Mouse (Mus musculus): Measurements from ENCODE around the gene Lemd1.

Gene Lemd1

GRCm38 (mm10) chr1:132164780-132165518 lies 26.3 kb upstream of the Lemd1 start:
- no peak for DNase-seq (ENCODE audit: low spot score in 2 of 2)

- no peak for DNase-seq (ENCODE audit: low spot score in 2 of 2)
Measured at GRCm38 (mm10) chr1:132165859-132166258, 25.4 kb upstream of the Lemd1 start.

GRCm38 (mm10) chr1:132168115-132168767 lies 23.0 kb upstream of the Lemd1 start:
- DNase-seq (ENCODE audit: low spot score in 2 of 2) = no peak

GRCm38 (mm10) chr1:132170698-132171097 lies 20.5 kb upstream of the Lemd1 start:
- DNase-seq (ENCODE audit: low spot score in 2 of 2) = no peak

GRCm38 (mm10) chr1:132171619-132172018 lies 19.6 kb upstream of the Lemd1 start:
- no peak for DNase-seq (ENCODE audit: low spot score in 2 of 2)

GRCm38 (mm10) chr1:132186303-132186702 lies 4.9 kb upstream of the Lemd1 start:
- no peak for DNase-seq (ENCODE audit: low spot score in 2 of 2)

- no peak for DNase-seq (ENCODE audit: low spot score in 2 of 2)
Measured at GRCm38 (mm10) chr1:132188442-132189066, 2.7 kb upstream of the Lemd1 start.

- DNase-seq (ENCODE audit: low spot score in 2 of 2) = no peak
Measured at GRCm38 (mm10) chr1:132189231-132189630, 2.0 kb upstream of the Lemd1 start.

- DNase-seq (ENCODE audit: low spot score in 2 of 2) = peak; percentile 63 to 64
Measured at GRCm38 (mm10) chr1:132190040-132190513, 1.2 kb upstream of the Lemd1 start.

GRCm38 (mm10) chr1:132190621-132191092 lies 574 bp upstream of the Lemd1 start:
- DNase-seq (ENCODE audit: low spot score in 2 of 2) = no peak

GRCm38 (mm10) chr1:132191786-132192680 lies 802 bp downstream of the Lemd1 start:
- no peak for DNase-seq (ENCODE audit: low spot score in 2 of 2)

- DNase-seq (ENCODE audit: low spot score in 2 of 2) = no peak
Measured at GRCm38 (mm10) chr1:132193806-132194205, 2.6 kb downstream of the Lemd1 start.

- no peak for DNase-seq (ENCODE audit: low spot score in 2 of 2)
Measured at GRCm38 (mm10) chr1:132194624-132195023, 3.4 kb downstream of the Lemd1 start.

GRCm38 (mm10) chr1:132195100-132195499 lies 3.9 kb downstream of the Lemd1 start:
- no peak for DNase-seq (ENCODE audit: low spot score in 2 of 2)

GRCm38 (mm10) chr1:132195681-132196080 lies 4.5 kb downstream of the Lemd1 start:
- DNase-seq (ENCODE audit: low spot score in 2 of 2) = no peak

GRCm38 (mm10) chr1:132196337-132196736 lies 5.1 kb downstream of the Lemd1 start:
- DNase-seq (ENCODE audit: low spot score in 2 of 2) = no peak

GRCm38 (mm10) chr1:132197666-132198065 lies 6.4 kb downstream of the Lemd1 start:
- no peak for DNase-seq (ENCODE audit: low spot score in 2 of 2)

- DNase-seq (ENCODE audit: low spot score in 2 of 2) = no peak
Measured at GRCm38 (mm10) chr1:132198401-132199071, 7.3 kb downstream of the Lemd1 start.

GRCm38 (mm10) chr1:132199244-132199643 lies 8.0 kb downstream of the Lemd1 start:
- DNase-seq (ENCODE audit: low spot score in 2 of 2) = no peak

GRCm38 (mm10) chr1:132199934-132200333 lies 8.7 kb downstream of the Lemd1 start:
- no peak for DNase-seq (ENCODE audit: low spot score in 2 of 2)

All from right cerebral cortex, postnatal 36 days (tissue).